Comparison of ENCODE assay signal across 18 mouse cellular contexts in the genomic region with DNA sequence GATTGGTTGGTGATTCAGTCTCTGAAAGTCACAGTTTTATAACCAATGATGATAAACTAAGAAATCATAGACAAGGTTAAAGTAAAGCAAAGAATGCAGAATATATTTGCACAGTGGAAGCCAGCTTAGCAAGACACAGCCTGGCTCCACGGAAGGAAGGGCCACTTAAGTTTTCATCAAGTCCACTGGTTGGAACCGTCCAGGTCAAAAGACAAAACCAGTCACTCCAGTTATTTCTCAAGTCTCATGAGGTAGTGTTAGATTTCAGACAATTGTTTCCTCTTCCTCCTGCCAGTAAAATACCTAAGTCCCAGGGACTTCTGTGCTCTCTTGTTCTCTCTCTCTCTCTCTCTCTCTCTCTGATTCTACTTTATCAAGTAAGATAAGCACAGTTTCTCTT.
DNase-seq lines count a peak whose midpoint lies in the region; ATAC-seq and TF ChIP-seq lines count a peak whose summit lies in the region.
"Had no signal": no experiment of that assay in that cellular context is flagged by ENCODE, and none has a peak within 500 bp of the region (broad histone marks: within the 10 kb centered on the region; RNA-seq: fewer than 3 reads in every experiment).

No protein-coding gene starts in this region.

- no peak overlapping the region for H3K27ac ChIP-seq in lung, postnatal 0 days (ENCODE audit: low read length)
- H3K27ac ChIP-seq in intestine, embryonic 15.5 days = no peak overlapping the region
- H3K27ac ChIP-seq in stomach, postnatal 0 days (replicated peaks) = no peak overlapping the region
- no peak overlapping the region for H3K27ac ChIP-seq in hindbrain, embryonic 13.5 days
- H3K27ac ChIP-seq: embryonic facial prominence, embryonic 10.5 days; forebrain, embryonic 13.5 days; gastrocnemius, adult 2 months; hindbrain, embryonic 10.5 days had no signal

- H3K27me3 ChIP-seq in lung, postnatal 0 days (replicated peaks; ENCODE audit: insufficient read depth, low read length) = no peaks in the 10 kb centered on the region
- H3K27me3 ChIP-seq in intestine, embryonic 15.5 days (replicated peaks) = no peaks in the 10 kb centered on the region
- H3K27me3 ChIP-seq in stomach, postnatal 0 days (ENCODE audit: control insufficient read depth, insufficient read depth, low read length) = no peaks in the 10 kb centered on the region
- no peaks in the 10 kb centered on the region for H3K27me3 ChIP-seq in hindbrain, embryonic 13.5 days
- H3K27me3 ChIP-seq: CH12.LX; forebrain, embryonic 13.5 days; heart, embryonic 12.5 days; Patski had no signal

- TF ChIP-seq EP300 in lung, postnatal 0 days (IDR thresholded peaks at IDR 0.05) = peak; percentile 54
- TF ChIP-seq EP300 in stomach, postnatal 0 days (optimal IDR thresholded peaks at IDR 0.05) = no peak

- peaks cover 3% of the 10 kb centered on the region; the same call in 1 of the 2 replicates for H3K4me1 ChIP-seq in lung, postnatal 0 days (ENCODE audit: insufficient read depth, low read depth, low read length)
- no peaks in the 10 kb centered on the region for H3K4me1 ChIP-seq in intestine, embryonic 15.5 days (replicated peaks)
- no peaks in the 10 kb centered on the region for H3K4me1 ChIP-seq in stomach, postnatal 0 days (replicated peaks; ENCODE audit: control insufficient read depth, insufficient read depth)
- H3K4me1 ChIP-seq in hindbrain, embryonic 13.5 days (replicated peaks) = peaks cover 3% of the 10 kb centered on the region

- no peak overlapping the region for H3K9ac ChIP-seq in lung, postnatal 0 days (replicated peaks; ENCODE audit: low read depth)
- H3K9ac ChIP-seq in intestine, embryonic 15.5 days = no peak overlapping the region
- no peak overlapping the region for H3K9ac ChIP-seq in stomach, postnatal 0 days (ENCODE audit: low read length)
- no peak overlapping the region for H3K9ac ChIP-seq in hindbrain, embryonic 13.5 days
- H3K9ac ChIP-seq: forebrain, embryonic 13.5 days; heart, embryonic 12.5 days had no signal

- H3K4me3 ChIP-seq in lung, postnatal 0 days (ENCODE audit: low read depth, low read length) = no peak overlapping the region
- no peak overlapping the region for H3K4me3 ChIP-seq in intestine, embryonic 15.5 days (replicated peaks)
- no peak overlapping the region for H3K4me3 ChIP-seq in stomach, postnatal 0 days (ENCODE audit: low read depth, low read length)
- H3K4me3 ChIP-seq in hindbrain, embryonic 13.5 days = no peak overlapping the region
- H3K4me3 ChIP-seq: embryonic facial prominence, embryonic 10.5 days; forebrain, embryonic 13.5 days; gastrocnemius, adult 2 months; heart, embryonic 12.5 days; hindbrain, embryonic 10.5 days had no signal

- DNase-seq in lung, postnatal 0 days (ENCODE audit: low spot score) = peak; percentile 72
- DNase-seq in lung, postnatal 10 days = no peak
- DNase-seq in lung, postnatal 36 days = peak; percentile 48
- DNase-seq in stomach, postnatal 0 days (ENCODE audit: low spot score) = no peak
- no peak for DNase-seq in kidney, postnatal 14 days
- DNase-seq: adrenal gland, postnatal 14 days; cerebellum, adult 2 months; cerebellum, postnatal 10 days; gastrocnemius, adult 2 months; gastrocnemius, postnatal 25 days had no signal

- no peak for TF ChIP-seq CTCF in lung, postnatal 0 days (IDR thresholded peaks at IDR 0.05)
- TF ChIP-seq CTCF in stomach, postnatal 0 days (IDR thresholded peaks at IDR 0.05; ENCODE audit: low read depth) = no peak

- no peaks in the 10 kb centered on the region for H3K9me3 ChIP-seq in lung, postnatal 0 days (ENCODE audit: low read length)
- no peaks in the 10 kb centered on the region for H3K9me3 ChIP-seq in intestine, embryonic 15.5 days
- H3K9me3 ChIP-seq in stomach, postnatal 0 days (ENCODE audit: control insufficient read depth, low read length) = no peaks in the 10 kb centered on the region
- H3K9me3 ChIP-seq in hindbrain, embryonic 13.5 days = no peaks in the 10 kb centered on the region
- H3K9me3 ChIP-seq: embryonic facial prominence, embryonic 10.5 days; forebrain, embryonic 13.5 days; heart, embryonic 12.5 days; hindbrain, embryonic 10.5 days had no signal

- 44% methylated on average over 2 of the region's 2 CpGs for WGBS in lung, postnatal 0 days
- WGBS in intestine, embryonic 15.5 days = 41% methylated on average over 2 of the region's 2 CpGs
- 48% methylated on average over 2 of the region's 2 CpGs for WGBS in stomach, postnatal 0 days
- WGBS in hindbrain, embryonic 13.5 days = 79% methylated on average over 2 of the region's 2 CpGs

- H3K36me3 ChIP-seq in lung, postnatal 0 days (ENCODE audit: insufficient read depth, low read length) = no peaks in the 10 kb centered on the region
- no peaks in the 10 kb centered on the region for H3K36me3 ChIP-seq in intestine, embryonic 15.5 days
- no peaks in the 10 kb centered on the region for H3K36me3 ChIP-seq in stomach, postnatal 0 days (ENCODE audit: control insufficient read depth, insufficient read depth, low read length)
- no peaks in the 10 kb centered on the region for H3K36me3 ChIP-seq in hindbrain, embryonic 13.5 days
- H3K36me3 ChIP-seq: embryonic facial prominence, embryonic 10.5 days; heart, embryonic 12.5 days; hindbrain, embryonic 10.5 days had no signal

- ATAC-seq in lung, postnatal 0 days = peak; percentile 66
- ATAC-seq in intestine, embryonic 15.5 days = peak; percentile 76
- ATAC-seq in stomach, postnatal 0 days (ENCODE audit: low FRiP score, low TSS enrichment) = peak; percentile 70
- no peak for ATAC-seq in hindbrain, embryonic 13.5 days (ENCODE audit: low FRiP score)
- ATAC-seq: forebrain, embryonic 13.5 days; Patski had no signal

- H3K4me2 ChIP-seq in lung, postnatal 0 days (replicated peaks; ENCODE audit: low read depth, low read length) = no peak overlapping the region
- H3K4me2 ChIP-seq in intestine, embryonic 15.5 days (replicated peaks) = no peak overlapping the region
- H3K4me2 ChIP-seq in stomach, postnatal 0 days (replicated peaks; ENCODE audit: low read depth) = no peak overlapping the region
- H3K4me2 ChIP-seq in hindbrain, embryonic 13.5 days = no peak overlapping the region
- H3K4me2 ChIP-seq: forebrain, embryonic 13.5 days; heart, embryonic 12.5 days had no signal

Comparison
In these comparisons a context has a peak if more than half of its experiments do, and no peak if none do; other contexts are left out.
1. DNase-seq: peak in lung, postnatal 0 days (single experiment) and lung, postnatal 36 days (single experiment); none in lung, postnatal 10 days (single experiment), stomach, postnatal 0 days (single experiment) and kidney, postnatal 14 days (single experiment).